Mouse (Mus musculus): Measurements from ENCODE around the gene Melk. TPM values are rescaled to one million over a fixed set of nuclear protein-coding genes. Genes with fewer than 3 reads are reported as not detected.

Melk gene
- polyA plus RNA-seq, 1 experiment, result 1.0 TPM

DNA sequence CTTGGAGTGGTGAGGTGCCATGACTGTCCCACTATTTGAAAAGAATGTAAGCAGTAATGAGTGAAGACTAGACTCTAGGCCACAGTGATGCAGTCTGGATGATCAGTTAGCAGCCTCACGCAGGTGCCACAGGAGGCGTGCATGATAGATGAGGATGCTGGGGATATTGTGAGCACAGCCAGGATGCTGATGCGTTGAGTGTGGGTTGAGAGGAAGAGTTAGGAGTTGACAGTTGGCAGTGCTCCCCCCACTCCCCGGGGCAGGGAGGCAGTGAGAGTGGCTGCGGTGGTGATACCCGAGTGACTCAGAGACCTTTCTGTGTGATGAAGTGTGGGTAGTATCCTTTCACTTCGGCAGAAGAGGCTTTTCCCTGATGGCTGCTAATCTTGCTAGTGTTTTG, 21.4 kb downstream of the Melk start:
- TF ChIP-seq POLR2A (IDR thresholded peaks at IDR 0.05; ENCODE audit: extremely low read depth, insufficient read depth, low read length) (no peak), CTCF (IDR thresholded peaks at IDR 0.05; ENCODE audit: extremely low read depth, insufficient read depth, low read length) (no peak)
- Histone ChIP-seq H3K4me1 (ENCODE audit: control insufficient read depth, insufficient read depth, low read length) (no peaks in the 10 kb centered on the region), H3K27ac (ENCODE audit: insufficient read depth, low read length) (no peak overlapping the region), H3K4me3 (ENCODE audit: insufficient read depth, low read length) (no peak overlapping the region)

DNA sequence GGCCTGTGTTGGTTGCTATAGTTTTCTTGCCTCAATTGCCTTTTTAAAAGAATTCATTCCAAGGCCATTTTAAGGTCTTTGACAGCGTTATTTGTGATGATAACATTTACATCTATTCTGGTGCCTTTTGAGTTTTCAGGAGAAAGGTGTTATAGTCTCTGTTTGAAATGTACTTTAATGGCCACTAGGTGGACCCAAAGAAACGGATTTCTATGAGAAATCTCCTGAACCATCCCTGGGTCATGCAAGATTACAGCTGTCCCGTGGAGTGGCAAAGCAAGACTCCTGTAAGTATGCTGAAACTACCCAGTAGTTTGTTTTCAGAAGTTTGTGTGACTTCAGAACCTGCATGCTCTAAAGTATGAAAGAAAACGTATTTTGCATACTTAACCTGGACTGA, 24.8 kb downstream of the Melk start:
- Histone ChIP-seq H3K4me3 (ENCODE audit: insufficient read depth, low read length) (no peak overlapping the region), H3K4me1 (ENCODE audit: control insufficient read depth, insufficient read depth, low read length) (no peaks in the 10 kb centered on the region), H3K27ac (ENCODE audit: insufficient read depth, low read length) (no peak overlapping the region)
- TF ChIP-seq CTCF (IDR thresholded peaks at IDR 0.05; ENCODE audit: extremely low read depth, insufficient read depth, low read length) (peak; percentile 29; the same call in 1 of the 2 replicates), POLR2A (IDR thresholded peaks at IDR 0.05; ENCODE audit: extremely low read depth, insufficient read depth, low read length) (no peak)

DNA sequence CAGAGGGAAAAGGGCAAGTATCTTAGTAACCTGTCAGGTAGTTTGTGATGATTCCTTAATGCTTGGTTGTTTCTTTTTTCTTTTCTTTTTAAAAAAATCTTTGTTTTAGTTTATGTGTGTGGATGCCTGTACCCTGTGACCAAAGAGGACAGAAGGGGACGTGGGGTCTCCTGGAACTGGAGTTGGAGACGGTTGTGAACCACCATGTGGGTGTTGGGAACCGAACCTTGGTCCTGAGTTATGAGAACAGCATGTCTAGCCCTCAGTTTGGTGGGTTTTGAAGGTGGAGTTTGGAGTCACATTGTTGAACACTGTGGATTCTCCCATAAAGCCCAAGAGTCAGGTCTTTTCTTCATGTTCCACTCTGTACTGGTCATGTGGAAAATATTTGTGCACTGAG, 26.0 kb downstream of the Melk start:
- Histone ChIP-seq H3K4me3 (ENCODE audit: insufficient read depth, low read length) (no peak overlapping the region), H3K27ac (ENCODE audit: insufficient read depth, low read length) (no peak overlapping the region), H3K4me1 (ENCODE audit: control insufficient read depth, insufficient read depth, low read length) (no peaks in the 10 kb centered on the region)
- TF ChIP-seq POLR2A (IDR thresholded peaks at IDR 0.05; ENCODE audit: extremely low read depth, insufficient read depth, low read length) (no peak), CTCF (IDR thresholded peaks at IDR 0.05; ENCODE audit: extremely low read depth, insufficient read depth, low read length) (no peak)

DNA sequence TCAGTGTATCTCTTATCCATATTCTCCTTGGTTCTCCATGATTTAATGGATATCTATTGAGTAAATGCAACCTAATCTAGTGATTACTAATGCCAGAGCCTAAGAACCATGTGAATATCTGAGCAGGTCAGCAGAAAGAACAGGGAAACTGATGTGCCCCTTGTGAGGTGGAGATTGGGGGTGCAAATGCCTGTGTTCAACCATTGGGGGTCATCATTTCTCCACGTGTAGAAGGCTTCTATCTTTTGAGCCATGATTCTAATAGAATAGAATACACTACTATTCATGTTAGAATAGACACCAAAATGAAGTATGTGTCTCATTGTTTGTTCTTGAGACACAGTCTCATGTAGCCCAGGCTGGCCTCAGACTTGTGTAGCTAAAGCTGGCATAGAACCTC, 27.3 kb downstream of the Melk start:
- Histone ChIP-seq H3K4me1 (ENCODE audit: control insufficient read depth, insufficient read depth, low read length) (no peaks in the 10 kb centered on the region), H3K4me3 (ENCODE audit: insufficient read depth, low read length) (no peak overlapping the region), H3K27ac (ENCODE audit: insufficient read depth, low read length) (no peak overlapping the region)
- TF ChIP-seq POLR2A (IDR thresholded peaks at IDR 0.05; ENCODE audit: extremely low read depth, insufficient read depth, low read length) (no peak), CTCF (IDR thresholded peaks at IDR 0.05; ENCODE audit: extremely low read depth, insufficient read depth, low read length) (peak; percentile 25; the same call in 1 of the 2 replicates)

DNA sequence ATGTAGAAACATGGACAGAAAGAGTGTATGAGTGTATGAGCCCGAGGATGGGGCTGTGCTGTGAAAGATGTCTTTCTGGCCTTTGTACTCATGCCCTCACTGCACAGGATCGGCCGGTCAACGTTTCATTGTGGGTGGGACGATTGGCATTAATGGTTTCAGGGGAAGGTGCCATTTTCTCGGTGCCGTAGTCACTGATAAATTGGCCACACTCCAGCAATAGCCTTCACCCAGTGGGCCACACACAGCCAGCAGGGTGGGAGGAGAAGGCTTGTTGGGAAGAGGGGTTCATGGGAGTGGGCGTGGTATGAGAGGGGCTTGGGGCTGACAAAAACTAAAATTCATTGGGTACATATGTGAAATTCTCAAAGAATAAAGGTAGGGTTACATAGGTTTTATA, 34.3 kb downstream of the Melk start:
- Histone ChIP-seq H3K4me3 (ENCODE audit: insufficient read depth, low read length) (no peak overlapping the region), H3K27ac (ENCODE audit: insufficient read depth, low read length) (no peak overlapping the region), H3K4me1 (ENCODE audit: control insufficient read depth, insufficient read depth, low read length) (no peaks in the 10 kb centered on the region)
- TF ChIP-seq CTCF (IDR thresholded peaks at IDR 0.05; ENCODE audit: extremely low read depth, insufficient read depth, low read length) (no peak), POLR2A (IDR thresholded peaks at IDR 0.05; ENCODE audit: extremely low read depth, insufficient read depth, low read length) (no peak)

DNA sequence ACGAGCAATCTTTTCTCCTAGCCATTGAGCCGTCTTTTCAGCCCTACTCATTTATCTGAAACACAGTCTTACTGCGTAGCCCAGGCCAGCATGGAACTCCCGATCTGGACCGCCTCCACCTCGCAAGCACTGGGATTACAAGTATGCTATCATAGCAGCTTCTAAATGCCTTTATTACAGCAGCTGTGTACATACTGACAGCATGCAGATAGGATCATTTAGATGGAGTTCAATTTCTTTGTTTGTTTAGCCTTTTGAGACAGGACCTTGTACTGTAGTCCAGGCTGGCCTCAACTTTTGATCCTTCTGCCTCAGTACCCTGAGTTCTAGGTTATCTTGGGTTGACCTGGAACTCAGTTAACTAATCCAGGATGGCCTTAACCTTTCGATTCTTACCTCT, 61.0 kb downstream of the Melk start:
- Histone ChIP-seq H3K4me3 (ENCODE audit: insufficient read depth, low read length) (no peak overlapping the region), H3K4me1 (ENCODE audit: control insufficient read depth, insufficient read depth, low read length) (no peaks in the 10 kb centered on the region), H3K27ac (ENCODE audit: insufficient read depth, low read length) (no peak overlapping the region)
- TF ChIP-seq POLR2A (IDR thresholded peaks at IDR 0.05; ENCODE audit: extremely low read depth, insufficient read depth, low read length), result no peak
- no peak for TF ChIP-seq CTCF (IDR thresholded peaks at IDR 0.05; ENCODE audit: extremely low read depth, insufficient read depth, low read length)

DNA sequence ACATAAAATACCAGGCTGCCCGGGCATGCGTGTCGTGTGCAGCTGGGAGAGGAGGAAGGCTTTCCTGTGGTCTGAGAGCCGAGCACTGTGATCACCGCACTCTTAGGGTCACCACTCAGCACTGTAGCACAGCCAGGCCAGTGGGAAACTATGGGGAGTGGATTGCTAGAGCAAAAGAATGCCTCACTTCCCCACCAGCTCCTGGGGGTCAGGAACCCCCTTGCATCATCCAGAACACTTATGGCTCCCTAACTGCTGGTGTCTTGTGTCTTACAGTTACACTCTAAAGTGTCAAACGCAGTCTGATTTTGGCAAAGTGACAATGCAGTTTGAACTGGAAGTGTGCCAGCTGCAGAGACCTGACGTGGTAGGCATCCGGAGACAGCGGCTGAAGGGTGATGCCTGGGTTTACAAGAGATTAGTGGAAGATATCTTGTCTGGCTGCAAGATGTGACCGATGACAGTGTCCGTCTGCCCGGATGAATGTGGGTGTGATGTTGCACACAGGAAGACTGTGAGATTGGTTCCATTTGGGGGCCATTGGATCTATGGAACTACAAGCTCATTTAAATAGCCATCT, 62.8 kb downstream of the Melk start:
- TF ChIP-seq POLR2A (IDR thresholded peaks at IDR 0.05; ENCODE audit: extremely low read depth, insufficient read depth, low read length) (no peak), CTCF (IDR thresholded peaks at IDR 0.05; ENCODE audit: extremely low read depth, insufficient read depth, low read length) (no peak)
- no peak overlapping the region for H3K4me3 ChIP-seq (ENCODE audit: insufficient read depth, low read length)
- no peaks in the 10 kb centered on the region for H3K4me1 ChIP-seq (ENCODE audit: control insufficient read depth, insufficient read depth, low read length)
- no peak overlapping the region for H3K27ac ChIP-seq (ENCODE audit: insufficient read depth, low read length)

DNA sequence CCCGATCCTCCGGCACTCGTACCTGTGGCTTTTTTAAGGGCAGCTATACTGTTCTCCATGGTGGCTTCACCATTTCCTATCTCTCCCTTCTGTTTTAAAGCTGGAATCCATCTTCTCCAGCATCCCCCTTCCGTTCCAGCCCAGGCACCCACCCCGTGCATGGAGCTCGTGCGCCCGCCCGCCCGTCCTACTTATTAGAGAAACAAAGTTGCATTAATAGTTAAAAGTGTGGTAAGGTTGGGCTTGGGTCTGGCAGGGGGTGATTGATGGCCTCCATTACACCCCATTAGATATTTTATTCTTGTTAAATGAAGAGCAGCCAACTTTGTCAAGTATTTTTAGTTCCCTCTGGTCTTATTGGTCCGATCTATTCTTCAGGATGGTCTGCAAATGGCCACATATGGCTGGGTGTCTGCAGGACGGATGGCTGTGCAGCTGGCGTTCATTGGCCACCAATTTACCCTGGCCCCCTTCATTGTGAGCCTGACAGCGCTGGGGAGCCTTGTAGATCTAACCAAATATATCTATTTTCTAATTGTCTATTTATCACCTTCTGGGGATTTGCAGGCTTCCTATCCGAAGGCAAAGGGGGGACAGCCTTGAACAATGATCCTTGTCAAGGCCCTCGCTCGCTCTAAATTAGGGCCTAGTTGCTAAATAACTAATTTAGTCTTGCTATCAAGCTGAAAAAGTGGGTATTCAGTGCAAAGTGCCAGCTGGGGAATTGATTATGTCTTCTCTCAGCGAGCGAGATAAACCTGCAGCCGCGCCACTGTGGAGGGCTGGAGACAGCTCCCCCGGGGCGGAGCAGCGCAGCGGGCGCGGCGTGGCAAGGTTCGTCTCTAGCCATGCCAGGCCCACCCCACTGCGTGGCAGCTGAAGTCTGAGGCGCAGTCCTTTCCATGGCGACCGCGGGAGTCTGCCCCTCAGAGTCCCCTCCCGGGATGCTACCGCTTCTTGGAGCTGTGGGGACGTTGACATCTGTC, 91.8 kb downstream of the Melk start:
- Histone ChIP-seq H3K4me1 (ENCODE audit: control insufficient read depth, insufficient read depth, low read length) (no peaks in the 10 kb centered on the region), H3K4me3 (ENCODE audit: insufficient read depth, low read length) (no peak overlapping the region), H3K27ac (ENCODE audit: insufficient read depth, low read length) (no peak overlapping the region)
- TF ChIP-seq CTCF (IDR thresholded peaks at IDR 0.05; ENCODE audit: extremely low read depth, insufficient read depth, low read length) (no peak), POLR2A (IDR thresholded peaks at IDR 0.05; ENCODE audit: extremely low read depth, insufficient read depth, low read length) (no peak)

DNA sequence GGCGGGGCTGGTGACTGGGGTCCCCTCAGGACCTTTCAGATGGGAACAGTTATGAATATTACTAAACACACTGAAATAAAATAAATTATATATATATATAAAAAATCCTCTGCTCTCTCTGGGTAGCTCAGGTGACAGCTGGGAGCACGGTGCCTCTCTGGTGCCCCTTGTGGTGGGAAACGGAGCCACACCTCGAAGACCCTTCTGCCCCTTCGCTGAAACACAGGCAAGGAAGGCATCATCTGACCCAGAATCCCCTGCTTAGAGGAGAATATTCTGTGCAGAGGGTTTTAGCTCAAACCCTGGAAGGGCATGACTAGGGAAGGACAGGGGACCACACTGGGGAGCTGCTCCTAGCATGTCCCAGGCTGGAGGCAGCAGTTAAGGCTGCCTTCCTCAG, 101.9 kb downstream of the Melk start:
- TF ChIP-seq POLR2A (IDR thresholded peaks at IDR 0.05; ENCODE audit: extremely low read depth, insufficient read depth, low read length) (no peak), CTCF (IDR thresholded peaks at IDR 0.05; ENCODE audit: extremely low read depth, insufficient read depth, low read length) (peak; percentile 58)
- Histone ChIP-seq H3K4me3 (ENCODE audit: insufficient read depth, low read length) (no peak overlapping the region), H3K4me1 (ENCODE audit: control insufficient read depth, insufficient read depth, low read length) (no peaks in the 10 kb centered on the region; the same call in 1 of the 2 replicates), H3K27ac (ENCODE audit: insufficient read depth, low read length) (no peak overlapping the region)

DNA sequence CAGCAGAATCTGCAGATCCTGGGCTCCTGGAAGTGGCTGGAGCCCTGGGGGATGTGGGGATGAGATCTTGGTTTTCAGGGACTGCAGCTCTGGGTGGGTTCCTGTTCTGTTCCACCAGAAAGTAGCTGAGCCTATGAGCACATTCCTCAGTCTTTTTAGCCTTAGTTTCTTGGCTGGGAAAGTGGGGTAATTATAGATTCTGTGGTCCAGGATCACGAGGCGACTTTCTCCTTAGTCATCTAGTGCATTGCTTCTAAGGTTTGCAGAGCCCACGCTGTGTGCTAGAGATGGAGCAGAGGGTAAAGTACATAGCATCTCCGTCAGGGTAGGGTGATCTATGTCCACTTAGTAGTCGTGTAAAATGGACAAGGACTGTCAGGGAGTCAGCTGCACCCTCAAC, 103.8 kb downstream of the Melk start:
- TF ChIP-seq CTCF (IDR thresholded peaks at IDR 0.05; ENCODE audit: extremely low read depth, insufficient read depth, low read length) (no peak), POLR2A (IDR thresholded peaks at IDR 0.05; ENCODE audit: extremely low read depth, insufficient read depth, low read length) (no peak)
- Histone ChIP-seq H3K4me1 (ENCODE audit: control insufficient read depth, insufficient read depth, low read length) (no peaks in the 10 kb centered on the region; the same call in 1 of the 2 replicates), H3K4me3 (ENCODE audit: insufficient read depth, low read length) (no peak overlapping the region), H3K27ac (ENCODE audit: insufficient read depth, low read length) (no peak overlapping the region)

Other genes starting within 250 kb of the Melk start
- gene Gne, start 216.7 kb upstream of the Melk start, polyA plus RNA-seq (2012; rRNA removed), result 16.3 and 16.8 TPM in 2 replicates
- 68.4 and 71.8 TPM in 2 replicates for gene Rnf38, start 67.1 kb upstream of the Melk start, polyA plus RNA-seq (2012; rRNA removed)